Mouse (Mus musculus) kidney, embryonic 14.5 days (tissue): ENCODE measurements around the gene Alg12. TPM values are rescaled to one million over a fixed set of nuclear protein-coding genes. Genes with fewer than 3 reads are reported as not detected.

ENCODE experiments used
- ATAC-seq: fragments of 200-750 bp; cut with Nextera tagmentation; 2 replicates; pipeline ENCODE4 v1.8.0; 2017; ENCODE audit warnings: moderate number of reproducible peaks, mild to moderate bottlenecking, moderate TSS enrichment, moderate library complexity; ENCODE audit not compliant: low FRiP score, low TSS enrichment
- H3K27ac ChIP-seq: fragments of 300-500 bp; sonication (generic); 2 replicates; pipeline ENCODE4 v1.5.1; 2014; ENCODE audit warnings: low read depth, mild to moderate bottlenecking, low read length, moderate library complexity, mixed read lengths
- H3K27me3 ChIP-seq: fragments of 300-500 bp; sonication (generic); 2 replicates; pipeline ENCODE4 v1.6.1; 2014; ENCODE audit warnings: mild to moderate bottlenecking, low read length; ENCODE audit not compliant: control insufficient read depth, insufficient read depth
- H3K36me3 ChIP-seq: fragments of 300-500 bp; sonication (generic); 2 replicates; pipeline ENCODE4 v1.6.1; 2014; ENCODE audit warnings: low read length, mixed read lengths; ENCODE audit not compliant: control insufficient read depth, insufficient read depth
- H3K4me1 ChIP-seq: fragments of 300-500 bp; sonication (generic); 2 replicates; pipeline ENCODE4 v1.6.1; 2014; ENCODE audit warnings: low read length, mixed read lengths; ENCODE audit not compliant: control insufficient read depth, insufficient read depth
- H3K4me2 ChIP-seq: fragments of 300-500 bp; sonication (generic); replicated peaks from 2 replicates; pipeline ENCODE4 v1.6.1; 2014; ENCODE audit warnings: low read depth, mild to moderate bottlenecking, low read length
- H3K4me3 ChIP-seq: fragments of 300-500 bp; sonication (generic); 2 replicates; pipeline ENCODE4 v1.5.1; 2014; ENCODE audit warnings: mild to moderate bottlenecking, low read length
- H3K9ac ChIP-seq: fragments of 300-500 bp; sonication (generic); 2 replicates; pipeline ENCODE4 v1.6.1; 2014; ENCODE audit warnings: low read depth, mild to moderate bottlenecking, low read length, moderate library complexity
- H3K9me3 ChIP-seq: fragments of 300-500 bp; sonication (generic); 2 replicates; pipeline ENCODE4 v1.6.1; 2016; ENCODE audit warnings: low read length; ENCODE audit not compliant: control insufficient read depth
- WGBS: fragments of 180-500 bp; shearing (Covaris S2); extraction: QIAGEN DNeasy Blood & Tissue Kit; methylation state at CpG from one replicate; pipeline ENCODE4 v1.1.7; 2014; 5-methylcytosine and 5-hydroxymethylcytosine counted together
- polyA plus RNA-seq: library from polyadenylated mRNA; unstranded; fragments of >200 nt; fragmentation: Nextera tagmentation; extraction: Ambion mirVana; gene quantifications from 2 replicates; pipeline ENCODE4 v1.2.1, GENCODE M21; 2014

Alg12 gene
- polyA plus RNA-seq, 1 experiment from 2014 or later, result 13.7 TPM

GRCm38 (mm10) chr15:88837977-88838376 lies 18.9 kb upstream of the Alg12 start:
- H3K9ac ChIP-seq, result peak overlapping the region; percentile 35; the same call in 1 of the 2 replicates
- ATAC-seq, result no peak
- H3K4me3 ChIP-seq, result peak overlapping the region; percentile 49
- H3K4me2 ChIP-seq, result peak overlapping the region; percentile 70
- 1% methylated on average over 11 of the region's 11 CpGs for WGBS
- H3K27me3 ChIP-seq, result no peaks in the 10 kb centered on the region
- H3K36me3 ChIP-seq, result no peaks in the 10 kb centered on the region
- H3K9me3 ChIP-seq, result no peaks in the 10 kb centered on the region
- no peak overlapping the region for H3K27ac ChIP-seq
- H3K4me1 ChIP-seq, result peaks cover 10% of the 10 kb centered on the region; the same call in 1 of the 2 replicates

- Histone ChIP-seq H3K36me3 (no peaks in the 10 kb centered on the region), H3K4me2 (peak overlapping the region; percentile 70), H3K4me3 (peak overlapping the region; percentile 49), H3K4me1 (peaks cover 10% of the 10 kb centered on the region; the same call in 1 of the 2 replicates), H3K27me3 (no peaks in the 10 kb centered on the region), H3K9ac (peak overlapping the region; percentile 35), H3K27ac (no peak overlapping the region), H3K9me3 (no peaks in the 10 kb centered on the region)
- WGBS, result under 1% methylated on average over 39 of the region's 39 CpGs
- ATAC-seq, result peak; percentile 42
Measured at GRCm38 (mm10) chr15:88837199-88837932, 18.2 kb upstream of the Alg12 start.

DNA sequence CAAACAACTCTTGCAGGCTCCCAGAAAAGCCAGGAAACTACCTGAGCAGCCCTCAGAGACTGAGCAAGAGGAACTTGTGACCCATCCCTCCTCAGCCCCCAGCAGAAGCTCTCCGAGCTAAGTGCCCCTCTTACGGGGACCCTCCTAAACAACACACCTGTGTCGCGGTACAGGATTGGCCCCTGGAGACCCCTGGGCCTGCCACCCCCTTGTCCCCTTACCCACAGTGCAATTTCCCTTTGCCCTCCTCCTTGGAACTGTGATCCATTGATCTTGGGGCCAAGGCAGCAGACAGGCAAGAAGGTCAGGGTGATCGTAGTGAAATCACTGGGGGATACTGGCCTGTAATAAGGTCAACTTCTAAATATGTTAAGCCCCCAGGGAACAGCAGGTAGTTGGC lies 17.5 kb upstream of the Alg12 start:
- Histone ChIP-seq H3K9ac (no peak overlapping the region), H3K27ac (no peak overlapping the region), H3K4me3 (no peak overlapping the region), H3K27me3 (no peaks in the 10 kb centered on the region), H3K4me2 (no peak overlapping the region), H3K36me3 (no peaks in the 10 kb centered on the region), H3K9me3 (no peaks in the 10 kb centered on the region), H3K4me1 (peaks cover 15% of the 10 kb centered on the region)
- 52% methylated on average over 5 of the region's 5 CpGs for WGBS
- ATAC-seq, result no peak

GRCm38 (mm10) chr15:88836031-88836430 lies 16.9 kb upstream of the Alg12 start:
- Histone ChIP-seq H3K27ac (no peak overlapping the region), H3K9ac (no peak overlapping the region), H3K27me3 (no peaks in the 10 kb centered on the region), H3K4me2 (no peak overlapping the region), H3K4me1 (peaks cover 17% of the 10 kb centered on the region), H3K36me3 (no peaks in the 10 kb centered on the region), H3K4me3 (no peak overlapping the region), H3K9me3 (no peaks in the 10 kb centered on the region)
- no peak for ATAC-seq
- 80% methylated on average over 6 of the region's 6 CpGs for WGBS

DNA sequence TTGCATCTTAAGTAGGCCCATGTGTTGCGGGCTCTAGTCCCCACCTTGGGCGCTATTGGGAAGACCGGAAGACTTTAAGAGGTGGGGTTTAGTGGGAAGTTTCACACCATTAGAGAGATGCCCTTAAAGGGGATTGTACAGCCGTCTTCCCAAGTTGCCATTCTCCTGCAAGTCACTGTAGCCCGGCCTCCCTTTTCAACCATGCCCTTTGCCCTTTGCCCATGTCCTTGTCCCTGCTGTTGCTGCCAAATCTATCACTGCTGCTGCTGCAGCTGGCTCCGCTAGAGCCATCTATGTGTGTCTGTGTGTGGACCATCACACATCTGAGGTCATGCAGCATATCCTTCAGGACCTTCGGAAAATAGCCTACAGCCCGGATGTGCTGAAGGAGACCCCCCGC lies 13.4 kb upstream of the Alg12 start:
- H3K9me3 ChIP-seq, result no peaks in the 10 kb centered on the region
- H3K36me3 ChIP-seq, result no peaks in the 10 kb centered on the region
- peaks cover 7% of the 10 kb centered on the region; the same call in 1 of the 2 replicates for H3K4me1 ChIP-seq
- no peaks in the 10 kb centered on the region for H3K27me3 ChIP-seq
- 73% methylated on average over 9 of the region's 9 CpGs for WGBS
- H3K9ac ChIP-seq, result no peak overlapping the region
- H3K27ac ChIP-seq, result no peak overlapping the region
- no peak overlapping the region for H3K4me2 ChIP-seq
- no peak for ATAC-seq
- no peak overlapping the region for H3K4me3 ChIP-seq

DNA sequence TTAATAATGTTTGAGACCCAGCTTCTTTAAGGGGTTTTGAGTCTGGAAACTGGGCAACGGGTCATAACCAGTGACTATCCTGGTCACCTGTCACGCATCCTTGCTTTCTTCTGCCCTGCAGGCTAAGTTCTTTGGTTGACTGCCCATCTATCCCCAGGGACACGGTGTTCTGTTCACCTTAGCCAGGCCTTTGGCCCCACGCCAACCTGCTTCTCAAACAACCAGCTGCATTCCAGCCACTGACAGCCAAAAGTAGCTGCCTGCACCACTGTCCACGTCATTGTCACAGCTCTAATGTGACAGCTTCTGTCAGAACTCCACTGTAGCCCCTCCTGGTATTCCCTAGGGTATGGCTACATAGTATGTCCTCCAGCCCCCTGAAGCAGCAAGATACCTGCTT lies 12.4 kb upstream of the Alg12 start:
- H3K27ac ChIP-seq, result no peak overlapping the region
- no peaks in the 10 kb centered on the region for H3K27me3 ChIP-seq
- no peak overlapping the region for H3K4me2 ChIP-seq
- no peak for ATAC-seq
- H3K36me3 ChIP-seq, result no peaks in the 10 kb centered on the region; the same call in 1 of the 2 replicates
- H3K9ac ChIP-seq, result no peak overlapping the region
- H3K4me1 ChIP-seq, result peaks cover 7% of the 10 kb centered on the region; the same call in 1 of the 2 replicates
- no peak overlapping the region for H3K4me3 ChIP-seq
- no peaks in the 10 kb centered on the region for H3K9me3 ChIP-seq
- 37% methylated on average over 5 of the region's 5 CpGs for WGBS

GRCm38 (mm10) chr15:88830696-88831095 lies 11.6 kb upstream of the Alg12 start:
- Histone ChIP-seq H3K27me3 (no peaks in the 10 kb centered on the region), H3K4me2 (no peak overlapping the region), H3K4me3 (no peak overlapping the region), H3K4me1 (peaks cover 7% of the 10 kb centered on the region; the same call in 1 of the 2 replicates), H3K27ac (no peak overlapping the region), H3K9ac (no peak overlapping the region), H3K9me3 (no peaks in the 10 kb centered on the region), H3K36me3 (peaks cover 6% of the 10 kb centered on the region)
- 73% methylated on average over 5 of the region's 5 CpGs for WGBS
- ATAC-seq, result no peak

- Histone ChIP-seq H3K4me3 (no peak overlapping the region), H3K4me1 (peaks cover 7% of the 10 kb centered on the region; the same call in 1 of the 2 replicates), H3K4me2 (no peak overlapping the region), H3K9ac (no peak overlapping the region), H3K27me3 (no peaks in the 10 kb centered on the region), H3K36me3 (peaks cover 14% of the 10 kb centered on the region), H3K9me3 (no peaks in the 10 kb centered on the region), H3K27ac (no peak overlapping the region)
- WGBS, result 79% methylated on average over 6 of the region's 6 CpGs
- ATAC-seq, result no peak
Measured at GRCm38 (mm10) chr15:88829791-88830440, 10.8 kb upstream of the Alg12 start.
